Mouse (Mus musculus) midbrain, embryonic 10.5 days (tissue): ENCODE measurements around the gene Sez6l2. TPM values are rescaled to one million over a fixed set of nuclear protein-coding genes. Genes with fewer than 3 reads are reported as not detected.
A peak's percentile ranks its signal among the peaks of the same experiment; 100 is the strongest.

Source experiments
- DNase-seq: peaks from one replicate; pipeline ENCODE4 v3.0.0-alpha.2; 2017; ENCODE audit warnings: low spot score
- H3K27ac ChIP-seq: fragments of 300-500 bp; sonication (generic); replicated peaks from 2 replicates; pipeline ENCODE4 v1.5.1; 2016; ENCODE audit warnings: mild to moderate bottlenecking
- H3K27me3 ChIP-seq: fragments of 300-500 bp; sonication (generic); 2 replicates; pipeline ENCODE4 v1.6.1; 2016; ENCODE audit warnings: low read depth, mild to moderate bottlenecking; ENCODE audit not compliant: poor library complexity, severe bottlenecking
- H3K36me3 ChIP-seq: fragments of 300-500 bp; sonication (generic); 2 replicates; pipeline ENCODE4 v1.6.1; 2016; ENCODE audit warnings: mild to moderate bottlenecking, moderate library complexity
- H3K4me1 ChIP-seq: fragments of 300-500 bp; sonication (generic); 2 replicates; pipeline ENCODE4 v1.6.1; 2016
- H3K4me3 ChIP-seq: fragments of 300-500 bp; sonication (generic); 2 replicates; pipeline ENCODE4 v1.5.1; 2016; ENCODE audit warnings: mild to moderate bottlenecking, moderate library complexity
- H3K9me3 ChIP-seq: fragments of 300-500 bp; sonication (generic); replicated peaks from 2 replicates; pipeline ENCODE4 v1.6.1; 2016; ENCODE audit warnings: mild to moderate bottlenecking
- WGBS: fragments of 180-500 bp; shearing (Covaris S2); methylation state at CpG from one replicate; pipeline ENCODE4 v1.1.7; 2016; 5-methylcytosine and 5-hydroxymethylcytosine counted together
- polyA plus RNA-seq: library from polyadenylated mRNA; unstranded; fragments of >200 nt; fragmentation: Nextera tagmentation; extraction: Ambion mirVana; gene quantifications from 2 replicates; pipeline ENCODE4 v1.2.1, GENCODE M21; 2016

Sez6l2 gene
- polyA plus RNA-seq, 1 experiment from 2014 or later = 2.0 TPM

DNA sequence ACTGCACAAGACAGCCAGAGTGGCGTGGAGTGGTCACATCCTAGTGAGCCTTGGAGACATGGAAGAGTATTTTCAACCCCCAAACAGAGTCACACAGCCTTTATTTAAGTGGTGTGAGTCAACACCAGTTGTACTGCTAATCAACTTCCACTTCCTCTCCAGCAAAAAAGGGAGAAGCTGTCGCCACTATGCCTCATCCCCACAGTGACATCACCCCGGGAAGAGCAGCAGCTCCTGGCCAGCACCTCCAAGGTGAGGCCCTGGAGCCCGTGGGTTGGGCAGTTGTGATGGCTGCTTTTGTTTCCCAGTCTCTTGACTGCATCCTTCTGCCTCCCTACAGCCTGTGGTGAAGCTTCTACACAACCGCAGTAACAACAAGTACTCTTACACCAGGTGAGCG lies 9.2 kb upstream of the Sez6l2 start:
- Histone ChIP-seq H3K36me3 (peaks cover 67% of the 10 kb centered on the region), H3K27ac (peak overlapping the region; percentile 17; the same call in 1 of the 2 replicates), H3K4me1 (peaks cover 12% of the 10 kb centered on the region), H3K27me3 (no peaks in the 10 kb centered on the region), H3K4me3 (no peak overlapping the region), H3K9me3 (no peaks in the 10 kb centered on the region; the same call in 1 of the 2 replicates)
- 52% methylated on average over 6 of the region's 6 CpGs for WGBS
- no peak for DNase-seq

DNA sequence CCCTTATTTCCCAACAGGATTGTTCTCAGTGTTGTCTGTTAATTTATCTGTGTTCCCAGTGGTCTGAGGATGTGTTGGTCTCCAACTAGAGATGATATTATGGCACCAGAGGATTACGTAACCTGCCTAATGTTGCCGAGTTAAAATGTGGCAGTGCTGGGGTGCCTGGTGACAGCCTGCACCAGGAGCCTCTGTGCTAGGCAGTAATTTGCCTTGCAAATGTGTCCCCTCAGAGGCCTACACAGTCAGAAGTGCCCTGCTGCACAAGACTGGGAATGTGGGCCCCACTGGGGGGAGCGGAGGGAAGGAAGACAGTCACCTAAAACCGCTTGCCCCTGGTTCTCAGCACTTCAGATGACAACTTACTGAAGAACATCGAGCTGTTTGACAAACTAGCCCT lies 8.6 kb upstream of the Sez6l2 start:
- H3K36me3 ChIP-seq = peaks cover 61% of the 10 kb centered on the region
- no peak overlapping the region for H3K4me3 ChIP-seq
- H3K27me3 ChIP-seq = no peaks in the 10 kb centered on the region
- no peaks in the 10 kb centered on the region; the same call in 1 of the 2 replicates for H3K9me3 ChIP-seq
- peak overlapping the region; percentile 55; the same call in 1 of the 2 replicates for H3K27ac ChIP-seq
- WGBS = 81% methylated on average over 5 of the region's 5 CpGs
- H3K4me1 ChIP-seq = peaks cover 12% of the 10 kb centered on the region
- DNase-seq = no peak

GRCm38 (mm10) chr7:126946530-126946929 lies 3.8 kb upstream of the Sez6l2 start:
- Histone ChIP-seq H3K27ac (no peak overlapping the region), H3K27me3 (peaks cover 34% of the 10 kb centered on the region), H3K4me1 (peaks cover 35% of the 10 kb centered on the region), H3K36me3 (peaks cover 42% of the 10 kb centered on the region), H3K4me3 (no peak overlapping the region), H3K9me3 (no peaks in the 10 kb centered on the region)
- peak; percentile 31 for DNase-seq
- 40% methylated on average over 3 of the region's 3 CpGs for WGBS

DNA sequence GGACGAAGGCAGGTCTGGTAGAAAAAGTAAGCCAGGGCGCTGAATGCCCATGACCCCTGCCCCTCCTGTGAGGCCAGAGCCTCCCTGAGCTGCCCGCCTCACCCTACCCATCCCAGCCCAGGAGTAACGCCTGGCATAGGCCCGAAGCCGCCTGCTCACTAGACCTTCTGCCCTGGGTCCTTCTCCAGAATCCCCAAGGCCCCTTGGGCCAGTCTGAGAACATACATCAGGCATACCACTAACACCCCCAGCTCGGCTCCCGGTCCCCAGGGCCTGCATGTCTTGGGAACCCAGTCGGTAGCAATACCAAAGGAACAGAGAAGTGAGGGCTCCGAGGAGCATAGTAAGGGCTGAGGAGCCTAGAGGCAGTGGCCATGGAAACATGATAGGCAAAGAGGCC lies 1.7 kb upstream of the Sez6l2 start:
- peak overlapping the region; percentile 66; the same call in 1 of the 2 replicates for H3K4me3 ChIP-seq
- peaks cover 37% of the 10 kb centered on the region for H3K4me1 ChIP-seq
- H3K27ac ChIP-seq = 0 out of 2 replicates have a peak overlapping the region, but pooled peaks have one; percentile 38
- no peaks in the 10 kb centered on the region for H3K9me3 ChIP-seq
- H3K36me3 ChIP-seq = peaks cover 22% of the 10 kb centered on the region
- 82% methylated on average over 10 of the region's 10 CpGs for WGBS
- peaks cover 54% of the 10 kb centered on the region for H3K27me3 ChIP-seq
- no peak for DNase-seq

GRCm38 (mm10) chr7:126949403-126949792 lies 965 bp upstream of the Sez6l2 start, which contains the start of gene Asphd1:
Gene Asphd1 (minus strand): TSS chr7:126949582.
- peak within 1 kb of the TSS; percentile 76 for H3K27ac ChIP-seq
- H3K9me3 ChIP-seq = no peaks in the 10 kb centered on the region
- peaks cover 37% of the 10 kb centered on the region for H3K4me1 ChIP-seq
- WGBS = under 1% methylated on average over 21 of the region's 21 CpGs
- H3K27me3 ChIP-seq = peaks cover 54% of the 10 kb centered on the region
- no peak for DNase-seq
- peak within 1 kb of the TSS; percentile 66 for H3K4me3 ChIP-seq
- peaks cover 15% of the 10 kb centered on the region for H3K36me3 ChIP-seq

DNA sequence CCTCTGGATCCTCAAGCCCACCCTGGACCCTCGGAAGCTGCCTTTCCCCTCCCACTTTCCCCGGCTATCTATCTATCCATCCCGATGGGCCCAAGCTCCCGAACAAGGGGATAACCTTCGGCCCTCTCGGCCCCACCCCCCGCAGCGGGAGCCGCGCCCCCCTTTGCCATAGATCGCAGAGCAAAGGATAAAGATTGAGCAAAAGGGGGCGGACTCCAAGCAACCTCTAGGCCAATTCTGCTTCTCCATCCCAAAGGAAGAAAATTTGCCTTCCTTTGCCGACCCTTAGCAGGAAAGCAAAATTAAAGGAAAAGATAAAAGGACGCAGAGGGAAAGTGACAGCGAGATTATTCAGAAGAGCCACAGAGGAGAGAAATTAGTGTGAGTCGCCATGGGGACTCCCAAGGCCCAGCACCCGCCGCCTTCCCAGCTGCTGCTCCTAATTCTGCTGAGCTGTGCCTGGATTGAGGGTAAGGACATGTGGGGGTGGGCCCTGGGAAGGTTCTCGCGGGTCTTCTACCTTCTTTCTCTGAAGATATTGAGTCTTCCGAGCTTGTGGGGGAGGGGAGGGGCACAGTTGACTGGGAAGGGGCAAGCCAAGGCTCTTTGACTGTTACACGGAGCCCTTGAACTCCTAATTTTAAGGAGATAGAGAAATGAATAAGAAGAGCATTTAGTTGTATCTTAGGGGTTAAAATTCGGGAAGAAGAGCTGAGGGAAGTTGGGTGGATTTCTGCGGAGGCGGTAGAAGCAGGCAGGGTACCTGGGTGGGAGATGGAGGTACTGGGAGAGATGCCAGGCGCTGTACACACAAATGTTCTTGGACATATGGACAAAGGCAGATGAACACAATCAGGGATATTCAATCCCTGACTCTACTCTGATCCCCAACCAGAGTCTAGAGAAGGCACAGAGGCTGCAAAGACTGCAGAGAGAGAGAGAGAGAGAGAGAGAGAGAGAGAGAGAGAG lies 568 bp downstream of the Sez6l2 start:
- Histone ChIP-seq H3K36me3 (0 out of 2 replicates have a peak, but pooled peaks cover 3% of the 10 kb centered on the region), H3K27me3 (peaks cover 54% of the 10 kb centered on the region), H3K4me1 (peaks cover 37% of the 10 kb centered on the region), H3K9me3 (no peaks in the 10 kb centered on the region), H3K27ac (peak overlapping the region; percentile 76), H3K4me3 (peak overlapping the region; percentile 66)
- 6% methylated on average over 26 of the region's 26 CpGs for WGBS
- peak; percentile 26 for DNase-seq

DNA sequence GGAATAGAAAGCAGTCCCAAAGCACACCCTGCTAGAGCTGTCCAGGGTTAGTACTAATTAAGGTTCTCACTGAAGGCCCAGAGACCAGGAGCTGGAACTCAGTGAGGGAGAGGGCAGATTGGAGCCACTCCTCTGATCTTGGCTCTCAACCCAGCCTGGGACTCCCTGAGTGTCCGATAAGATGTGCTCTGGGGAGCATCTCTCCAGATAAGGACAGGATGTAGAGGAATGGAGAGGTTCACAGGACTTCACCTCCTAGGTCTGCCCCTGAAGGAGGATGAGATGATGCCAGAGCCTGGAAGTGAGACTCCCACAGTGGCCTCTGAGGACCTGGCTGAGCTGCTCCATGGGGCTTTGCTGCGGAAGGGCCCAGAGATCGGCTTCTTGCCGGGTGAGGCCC lies 1.4 kb downstream of the Sez6l2 start:
- 29% methylated on average over 4 of the region's 4 CpGs for WGBS
- Histone ChIP-seq H3K9me3 (no peaks in the 10 kb centered on the region), H3K27ac (no peak overlapping the region), H3K27me3 (peaks cover 54% of the 10 kb centered on the region), H3K4me1 (peaks cover 37% of the 10 kb centered on the region), H3K36me3 (0 out of 2 replicates have a peak, but pooled peaks cover 2% of the 10 kb centered on the region), H3K4me3 (peak overlapping the region; percentile 66)
- no peak for DNase-seq

DNA sequence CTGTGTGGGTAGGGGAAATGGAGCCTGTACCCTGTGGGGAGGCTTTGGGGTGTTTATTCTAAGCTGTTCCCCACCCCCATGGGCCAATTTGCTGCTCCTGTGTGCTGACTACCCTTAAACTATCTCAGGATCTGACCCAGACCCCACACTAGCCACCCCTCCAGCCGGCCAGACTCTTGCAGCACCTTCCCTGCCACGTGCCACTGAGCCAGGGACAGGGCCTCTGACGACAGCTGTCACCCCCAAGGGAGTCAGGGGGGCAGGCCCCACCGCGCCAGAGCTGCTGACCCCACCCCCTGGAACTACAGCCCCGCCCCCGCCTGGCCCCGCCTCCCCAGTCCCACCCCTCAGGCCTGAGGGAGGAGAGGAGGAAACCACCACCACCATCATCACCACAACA lies 2.3 kb downstream of the Sez6l2 start:
- H3K4me3 ChIP-seq = peak overlapping the region; percentile 66; the same call in 1 of the 2 replicates
- H3K4me1 ChIP-seq = peaks cover 37% of the 10 kb centered on the region
- peaks cover 54% of the 10 kb centered on the region for H3K27me3 ChIP-seq
- no peak for DNase-seq
- 0% methylated on average over 8 of the region's 8 CpGs for WGBS
- H3K27ac ChIP-seq = no peak overlapping the region
- H3K9me3 ChIP-seq = no peaks in the 10 kb centered on the region
- H3K36me3 ChIP-seq = no peaks in the 10 kb centered on the region

DNA sequence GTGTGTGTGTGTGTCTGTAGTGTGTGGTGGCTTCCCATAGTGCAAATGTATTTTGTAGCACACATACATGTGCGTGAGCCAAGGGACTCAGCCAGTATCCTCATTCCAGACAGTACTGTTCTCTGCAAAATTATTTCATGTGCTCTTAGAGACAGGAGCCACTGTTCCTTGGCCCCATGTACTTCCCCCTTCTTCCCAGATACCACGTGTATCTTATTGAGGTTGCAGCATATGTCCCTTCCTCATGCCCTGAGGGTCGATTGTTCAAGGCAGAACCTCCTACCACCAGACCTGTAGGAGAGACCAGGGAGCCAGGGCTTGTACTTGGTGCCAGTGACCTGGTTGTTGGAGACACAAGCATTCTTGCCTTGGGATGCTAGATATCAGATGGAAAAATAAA lies 4.8 kb downstream of the Sez6l2 start:
- WGBS = 73% methylated on average over 3 of the region's 3 CpGs
- H3K27me3 ChIP-seq = peaks cover 34% of the 10 kb centered on the region
- H3K9me3 ChIP-seq = no peaks in the 10 kb centered on the region
- no peak overlapping the region for H3K4me3 ChIP-seq
- no peaks in the 10 kb centered on the region for H3K36me3 ChIP-seq
- H3K27ac ChIP-seq = no peak overlapping the region
- peaks cover 20% of the 10 kb centered on the region for H3K4me1 ChIP-seq
- DNase-seq = no peak

GRCm38 (mm10) chr7:126959780-126960179 lies 9.4 kb downstream of the Sez6l2 start:
- 0 out of 2 replicates have a peak, but pooled peaks cover 3% of the 10 kb centered on the region for H3K36me3 ChIP-seq
- H3K4me1 ChIP-seq = peaks cover 7% of the 10 kb centered on the region
- peaks cover 35% of the 10 kb centered on the region for H3K27me3 ChIP-seq
- no peaks in the 10 kb centered on the region for H3K9me3 ChIP-seq
- no peak for DNase-seq
- no peak overlapping the region for H3K4me3 ChIP-seq
- WGBS = 79% methylated on average over 9 of the region's 9 CpGs
- H3K27ac ChIP-seq = no peak overlapping the region

DNA sequence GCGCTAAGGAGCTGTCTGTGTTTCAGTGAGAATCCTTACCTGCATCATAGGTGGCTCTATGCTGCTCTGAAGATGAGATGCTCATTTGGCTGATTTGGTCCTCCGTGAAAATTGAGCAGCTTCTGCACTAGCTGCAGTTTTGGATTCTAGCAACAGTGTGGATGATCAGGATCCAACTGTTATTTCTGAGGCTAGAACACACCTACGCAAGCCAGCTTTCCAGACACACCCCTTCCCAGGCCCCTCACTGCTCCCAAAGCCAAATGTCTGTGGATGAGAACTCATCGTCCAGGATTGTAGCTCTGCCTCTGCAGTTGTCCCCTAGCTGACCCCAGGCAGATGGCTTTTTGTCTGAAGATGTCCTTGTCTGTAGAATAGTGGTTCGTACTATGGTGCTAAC lies 10.7 kb downstream of the Sez6l2 start:
- no peaks in the 10 kb centered on the region for H3K9me3 ChIP-seq
- no peak for DNase-seq
- WGBS = 85% methylated on average over 5 of the region's 5 CpGs
- 0 out of 2 replicates have a peak, but pooled peaks cover 3% of the 10 kb centered on the region for H3K36me3 ChIP-seq
- H3K4me1 ChIP-seq = peaks cover 7% of the 10 kb centered on the region
- H3K27me3 ChIP-seq = peaks cover 35% of the 10 kb centered on the region
- H3K27ac ChIP-seq = no peak overlapping the region
- H3K4me3 ChIP-seq = no peak overlapping the region

DNA sequence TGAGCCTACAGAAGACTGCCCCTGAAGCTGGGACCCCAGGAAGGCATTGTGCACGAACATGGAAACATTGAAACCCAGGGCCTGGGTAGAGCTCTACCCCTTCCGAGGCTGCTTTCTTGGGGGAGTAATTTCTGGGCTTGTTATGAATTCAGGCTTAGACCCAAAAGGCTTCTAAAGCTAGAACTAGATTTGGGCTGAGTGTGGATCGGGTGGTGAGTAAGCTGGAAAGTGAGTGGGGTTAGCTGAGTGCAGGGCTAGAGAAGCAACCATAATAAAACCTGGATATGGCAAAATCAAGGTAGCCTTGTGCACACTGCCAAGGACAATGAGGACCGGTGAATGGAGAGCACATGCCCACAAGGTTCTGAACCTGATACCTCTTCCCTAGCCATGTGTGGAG lies 11.6 kb downstream of the Sez6l2 start:
- no peak for DNase-seq

More for the DNA sequence above, 11.6 kb downstream of the Sez6l2 start:
- H3K4me1 ChIP-seq = peaks cover 7% of the 10 kb centered on the region
- H3K36me3 ChIP-seq = peaks cover 4% of the 10 kb centered on the region; the same call in 1 of the 2 replicates
- H3K9me3 ChIP-seq = no peaks in the 10 kb centered on the region
- no peak overlapping the region for H3K27ac ChIP-seq
- no peak overlapping the region for H3K4me3 ChIP-seq
- WGBS = 79% methylated on average over 4 of the region's 4 CpGs
- peaks cover 35% of the 10 kb centered on the region for H3K27me3 ChIP-seq
